Mouse (Mus musculus): ENCODE measurements around the gene Zfp626.
"Not testable (repeated sequence)": the region's sequence is repeated elsewhere in the genome, so short reads cannot be mapped to it uniquely, and the experiment has no call there.

The Zfp626 gene

DNA sequence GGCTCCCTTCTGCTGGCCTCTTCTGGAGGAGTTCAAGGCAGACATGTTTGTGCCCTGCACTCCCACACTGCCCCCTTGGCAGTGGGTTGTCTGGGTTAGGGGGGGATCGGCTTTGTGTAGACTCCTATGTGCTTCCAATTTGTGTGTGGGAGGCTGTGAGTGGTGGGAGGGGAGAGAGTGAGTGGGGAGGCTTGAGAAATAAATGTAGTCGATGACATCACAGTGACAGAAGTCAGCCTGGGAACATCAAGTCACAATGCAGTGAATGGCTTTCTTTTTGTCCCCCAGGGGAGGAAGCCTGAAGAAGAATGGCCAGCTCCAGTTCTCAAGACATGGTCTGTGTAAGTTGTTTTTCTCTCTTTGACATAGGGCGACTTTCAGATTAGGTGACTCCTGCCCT lies at the start of gene Zfp626:
TSS of gene Zfp626 (plus strand) at position 301 of the 400 bp plus-strand sequence.
- in situ Hi-C loops (cut with MboI, MseI) = not testable (repeated sequence)

DNA sequence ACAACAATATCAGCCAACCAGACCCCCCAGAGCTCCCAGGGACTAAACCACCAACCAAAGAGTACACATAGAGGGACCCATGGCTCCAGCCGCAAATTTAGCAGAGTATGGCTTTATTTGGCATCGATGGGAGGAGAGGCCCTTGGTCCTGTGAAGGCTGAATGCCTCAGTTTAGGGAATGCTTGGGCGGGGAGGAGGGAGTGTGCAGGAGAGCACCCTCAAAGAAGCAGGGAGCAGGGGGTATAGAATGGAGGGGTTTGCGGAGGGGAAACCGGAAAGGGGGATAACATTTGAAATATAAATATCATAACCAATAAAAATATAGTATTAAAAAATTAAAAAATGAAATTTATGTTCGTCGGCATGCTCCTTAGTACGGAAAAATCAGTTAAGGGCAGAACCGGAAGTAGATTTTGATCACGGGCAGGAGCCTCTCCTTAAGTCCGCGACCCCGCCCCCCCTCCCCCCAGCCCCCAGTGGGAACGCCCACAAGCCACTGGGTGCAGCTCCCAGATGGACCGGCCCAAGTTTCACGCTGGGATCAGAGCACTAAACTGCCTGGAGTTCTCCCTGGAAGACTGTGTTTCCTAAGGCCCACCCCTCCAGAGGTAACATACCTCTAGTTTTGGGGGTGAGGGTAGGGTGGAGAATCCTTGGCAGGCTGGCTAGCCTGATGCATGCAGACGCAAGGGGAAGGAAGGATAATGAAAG lies 41.7 kb upstream of the Zfp626 start:
- in situ Hi-C loops (cut with MboI, MseI) = no loop called here

DNA sequence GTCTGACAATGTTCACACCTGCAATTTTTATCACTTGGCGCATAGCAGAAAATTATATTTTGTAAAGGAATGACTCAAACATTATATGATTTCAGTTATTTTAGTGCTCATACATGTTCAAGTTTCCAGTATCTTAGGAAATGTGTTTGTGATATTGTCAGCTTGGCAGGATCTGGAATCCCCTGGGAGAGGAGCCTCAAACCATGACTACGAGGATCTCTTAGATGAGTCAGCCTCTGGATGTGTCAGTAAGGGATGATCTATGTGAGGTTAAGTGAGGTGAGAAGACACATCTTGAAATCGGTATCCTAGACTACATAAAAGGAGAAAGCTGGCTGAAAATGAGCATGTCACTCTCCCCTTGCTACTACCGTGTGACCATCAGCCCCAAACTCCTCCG lies 17.7 kb upstream of the Zfp626 start:
- in situ Hi-C loops (cut with MboI, MseI) = no loop called here

DNA sequence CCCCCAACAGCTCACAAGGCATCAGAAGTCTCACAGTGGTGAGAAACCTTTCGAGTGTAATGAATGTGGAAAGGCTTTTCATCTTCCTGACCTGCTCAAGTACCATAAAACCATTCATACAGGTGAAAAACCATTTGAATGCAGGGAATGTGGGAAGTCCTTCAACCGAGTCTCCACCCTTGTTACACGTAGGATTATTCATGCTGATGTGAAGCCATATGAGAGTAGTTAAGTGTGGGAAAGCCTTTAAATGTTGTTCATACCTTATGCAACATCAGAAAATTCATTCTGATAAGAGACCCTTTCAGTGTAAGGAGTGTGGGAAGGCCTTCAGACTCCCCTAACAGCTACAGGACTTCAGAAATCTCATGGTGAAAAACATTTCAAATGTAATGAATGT lies 13.1 kb upstream of the Zfp626 start:
- in situ Hi-C loops (cut with MboI, MseI) = not testable (repeated sequence)

DNA sequence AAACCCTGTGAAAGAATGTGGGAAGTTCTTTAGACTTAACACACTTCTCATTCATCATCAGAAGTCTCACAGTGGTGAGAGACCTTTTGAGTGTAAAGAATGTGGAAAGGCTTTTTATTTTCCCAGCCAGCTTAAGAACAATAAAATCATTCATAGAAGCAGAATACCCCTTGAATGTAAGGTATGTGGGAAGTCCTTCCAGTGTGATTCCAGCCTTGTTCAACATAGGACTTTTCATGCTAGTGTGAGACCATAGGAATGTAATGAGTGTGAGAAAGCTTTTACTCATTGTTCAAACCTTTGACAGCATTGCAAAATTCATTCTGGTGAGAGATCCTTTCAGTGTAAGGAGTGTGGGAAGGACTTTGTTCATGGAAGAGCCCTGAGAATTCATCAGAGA lies 12.4 kb upstream of the Zfp626 start:
- in situ Hi-C loops (cut with MboI, MseI) = no loop called here

DNA sequence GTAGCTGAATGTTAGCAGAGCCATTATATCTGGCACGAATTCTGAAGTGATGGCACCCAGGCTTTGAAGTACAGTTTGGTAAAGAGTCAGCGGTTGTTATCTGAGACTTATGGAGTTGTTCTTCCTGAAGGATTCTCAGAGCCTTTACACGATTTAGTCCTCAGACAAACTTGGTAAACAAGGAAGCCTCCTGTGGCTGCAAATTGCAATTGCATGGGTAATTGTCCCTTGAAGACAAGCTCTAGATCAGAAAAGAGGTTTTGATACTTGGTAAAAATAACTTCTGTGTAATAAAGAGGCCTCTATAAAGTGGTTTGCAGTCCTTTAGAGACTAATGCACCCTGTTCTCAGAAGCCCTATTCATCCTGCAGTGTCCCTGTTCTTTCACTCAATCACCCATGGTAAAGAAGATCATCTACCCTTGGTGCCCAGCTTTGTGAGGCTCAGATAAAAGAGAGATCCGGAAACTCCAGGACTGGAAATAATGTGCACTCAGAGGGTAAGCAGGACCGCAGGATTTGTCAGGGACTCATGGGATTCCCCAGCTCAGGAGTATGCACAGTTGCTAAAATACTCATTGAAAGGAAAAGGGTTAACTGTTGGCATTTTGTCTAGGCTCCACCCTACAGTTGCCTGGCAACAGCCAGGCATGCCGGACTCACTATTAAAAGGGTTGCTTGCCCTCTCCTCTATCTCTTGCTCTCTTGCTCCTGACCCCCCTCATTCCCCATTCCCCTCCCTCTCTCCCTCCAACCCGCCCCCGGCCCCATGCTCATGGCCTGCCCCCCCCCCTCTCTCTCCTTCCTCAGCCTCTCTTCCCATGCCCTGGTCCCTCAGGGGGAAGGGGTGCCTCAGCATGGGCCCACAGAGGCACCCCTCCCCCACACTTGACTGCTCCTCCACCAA lies 8.8 kb upstream of the Zfp626 start:
- in situ Hi-C loops (cut with MboI, MseI) = no loop called here

DNA sequence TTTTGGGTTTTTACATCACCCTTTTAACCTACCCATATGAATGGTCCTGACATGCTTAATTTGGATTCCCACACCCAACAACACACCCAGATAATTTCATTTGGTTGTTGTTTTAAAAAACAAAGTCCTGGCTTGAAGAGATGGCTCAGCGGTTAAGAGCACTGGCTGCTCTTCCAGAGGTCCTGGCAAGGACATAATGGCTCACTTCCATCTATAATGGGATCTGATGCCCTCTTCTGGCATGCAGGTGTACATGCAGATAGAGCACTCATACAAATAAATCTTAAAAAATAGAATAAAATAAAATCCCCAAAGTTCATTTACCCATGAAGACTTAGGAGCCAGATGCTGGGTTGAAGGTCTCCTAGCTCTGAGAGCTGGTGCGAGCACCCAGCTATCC lies 5.9 kb upstream of the Zfp626 start:
- in situ Hi-C loops (cut with MboI, MseI) = loop anchor here in 1 of 2 experiments (5.0 kb wide), 1 partner anchor 36 kb away; the partner anchor contains the start of gene Zfp59

DNA sequence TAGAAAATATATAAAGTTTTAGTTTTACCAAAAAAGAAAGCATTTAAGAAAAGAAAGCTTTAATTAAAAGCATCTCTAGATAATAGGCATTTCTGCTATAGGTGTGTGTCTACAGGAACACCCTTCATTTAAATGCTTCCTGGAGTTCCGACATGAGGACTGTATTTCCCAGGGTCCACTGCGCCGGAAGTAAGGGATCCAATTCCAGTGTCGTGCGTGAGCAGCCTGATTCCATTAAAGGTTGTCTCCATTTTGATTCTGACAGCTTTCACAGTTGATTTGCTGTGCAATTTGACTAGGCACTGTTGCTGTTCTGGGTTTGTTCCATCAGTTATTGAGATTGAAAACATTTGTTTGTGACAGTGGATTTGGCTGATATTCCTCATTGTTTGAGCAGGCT lies 4.0 kb upstream of the Zfp626 start:
- in situ Hi-C loops (cut with MboI, MseI) = loop anchor here in 1 of 2 experiments (5.0 kb wide), 1 partner anchor 34 kb away; the partner anchor contains the start of gene Zfp59

DNA sequence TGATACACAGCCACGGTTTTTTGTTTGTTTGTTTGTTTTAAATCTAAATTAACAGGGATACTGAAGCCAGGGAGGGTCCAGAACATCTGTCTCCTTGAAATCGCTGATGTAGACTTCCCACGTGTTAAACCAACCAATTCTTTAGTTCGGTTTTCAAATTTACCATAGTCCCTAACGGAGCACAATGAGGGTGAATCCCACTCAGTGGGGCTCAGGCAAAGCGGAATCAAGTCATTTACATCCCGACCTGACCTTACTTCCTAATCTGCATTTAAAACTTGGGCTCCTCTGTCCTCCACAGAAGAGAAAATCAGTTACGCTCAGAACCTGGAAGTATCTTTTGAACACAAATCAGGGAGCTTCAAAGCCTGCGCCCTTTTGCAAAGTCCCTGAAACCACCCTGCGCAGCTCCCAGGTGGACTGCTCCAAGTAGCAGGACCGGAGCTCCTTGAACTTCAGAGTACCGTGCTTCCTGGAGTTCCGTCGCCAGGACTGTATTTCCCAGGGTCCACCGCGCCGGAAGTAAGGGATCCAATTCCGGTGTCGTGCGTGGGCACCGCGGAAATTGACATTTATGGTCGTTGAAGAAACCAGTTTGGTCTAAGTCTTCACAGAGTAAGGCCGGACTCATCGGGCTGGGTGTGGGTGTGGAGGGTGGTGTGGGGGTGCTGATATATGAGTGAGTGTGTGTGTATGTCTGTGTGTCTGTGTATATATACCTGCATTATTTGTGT lies 2.5 kb upstream of the Zfp626 start:
- in situ Hi-C loops (cut with MboI, MseI) = loop anchor here in 1 of 2 experiments (5.0 kb wide), 1 partner anchor 33 kb away; the partner anchor contains the start of gene Zfp59

DNA sequence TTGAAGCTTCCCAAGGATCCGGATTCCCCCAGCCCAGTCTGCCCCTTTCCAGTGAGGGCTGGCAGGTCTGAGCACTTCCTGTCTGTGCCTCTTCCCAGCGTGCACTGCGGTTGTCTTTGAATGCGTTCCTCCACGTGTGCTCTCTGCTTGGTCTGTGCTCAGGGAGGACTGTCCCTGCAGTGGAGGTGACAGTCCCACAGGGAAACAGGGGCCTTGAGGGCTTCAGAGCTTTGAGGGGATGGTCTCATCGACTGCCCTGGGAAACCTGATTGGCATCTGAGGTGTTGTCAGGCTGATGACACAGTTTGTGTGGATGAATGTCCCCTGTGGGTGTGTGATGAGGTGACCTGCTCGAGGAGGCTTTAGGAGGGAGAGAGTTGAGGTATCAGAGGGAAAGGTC lies 309 bp downstream of the Zfp626 start:
- in situ Hi-C loops (cut with MboI, MseI) = not testable (repeated sequence)

DNA sequence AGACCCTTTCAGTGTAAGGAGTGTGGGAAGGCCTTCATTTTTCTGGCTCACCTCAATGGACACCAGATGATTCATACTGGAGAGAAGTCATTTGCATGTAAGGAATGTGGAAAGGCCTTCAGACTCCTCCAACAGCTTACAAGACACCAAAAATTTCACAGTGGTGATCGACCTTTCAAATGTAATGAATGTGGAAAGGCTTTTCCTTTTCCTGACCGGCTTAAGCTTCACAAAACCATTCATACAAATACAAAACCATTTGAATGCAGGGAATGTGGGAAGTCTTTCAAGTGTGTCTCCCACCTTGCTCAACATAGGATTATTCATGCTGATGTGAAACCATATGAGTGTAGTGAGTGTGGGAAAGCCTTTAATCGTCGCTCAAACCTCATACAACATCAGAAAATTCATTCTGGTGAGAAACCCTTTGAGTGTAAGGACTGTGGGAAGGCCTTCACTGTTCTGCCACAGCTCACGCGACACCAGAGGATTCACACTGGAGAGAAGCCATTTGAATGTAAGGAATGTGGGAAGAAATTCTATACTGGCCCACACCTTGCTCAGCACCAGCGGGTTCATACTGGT lies 11.6 kb downstream of the Zfp626 start:
- in situ Hi-C loops (cut with MboI, MseI) = no loop called here

DNA sequence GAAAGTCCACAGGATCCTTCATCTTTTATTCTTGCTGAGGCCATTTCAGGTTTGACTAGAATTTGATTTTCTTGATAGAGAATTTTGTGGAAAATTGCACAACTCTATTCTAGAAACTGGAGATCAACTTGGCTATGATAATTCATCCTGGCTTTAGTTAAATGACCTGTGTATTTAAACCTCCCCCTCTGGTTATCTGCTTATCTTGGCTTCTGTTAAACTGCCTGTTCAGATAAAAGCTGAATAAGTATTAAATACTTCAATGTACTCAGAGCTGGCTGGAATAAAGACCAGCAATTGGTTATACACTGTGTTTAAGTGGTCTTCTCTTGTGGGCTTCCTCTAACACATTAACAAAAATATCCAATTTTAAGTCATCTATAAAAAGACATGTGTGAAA lies 15.6 kb downstream of the Zfp626 start:
- in situ Hi-C loops (cut with MboI, MseI) = no loop called here

DNA sequence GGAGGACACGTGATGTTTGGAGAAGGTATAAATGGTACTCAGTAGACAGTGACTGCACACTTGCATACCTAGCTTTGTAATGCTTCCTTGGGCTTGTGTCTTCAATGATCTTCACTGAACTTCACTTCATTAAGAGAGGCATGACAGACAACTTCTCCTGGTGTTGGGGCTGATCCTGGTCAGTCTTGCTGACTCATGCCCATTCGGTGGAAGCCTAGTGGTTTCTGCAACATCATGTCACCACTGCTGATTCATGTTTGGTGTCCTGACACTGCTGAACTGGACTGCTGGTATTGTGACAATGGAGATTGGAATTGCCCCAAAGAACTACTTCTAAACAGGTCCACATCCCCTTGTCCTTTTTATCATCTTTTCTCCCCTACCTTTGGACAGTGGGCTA lies 27.1 kb downstream of the Zfp626 start:
- in situ Hi-C loops (cut with MboI, MseI) = no loop called here

DNA sequence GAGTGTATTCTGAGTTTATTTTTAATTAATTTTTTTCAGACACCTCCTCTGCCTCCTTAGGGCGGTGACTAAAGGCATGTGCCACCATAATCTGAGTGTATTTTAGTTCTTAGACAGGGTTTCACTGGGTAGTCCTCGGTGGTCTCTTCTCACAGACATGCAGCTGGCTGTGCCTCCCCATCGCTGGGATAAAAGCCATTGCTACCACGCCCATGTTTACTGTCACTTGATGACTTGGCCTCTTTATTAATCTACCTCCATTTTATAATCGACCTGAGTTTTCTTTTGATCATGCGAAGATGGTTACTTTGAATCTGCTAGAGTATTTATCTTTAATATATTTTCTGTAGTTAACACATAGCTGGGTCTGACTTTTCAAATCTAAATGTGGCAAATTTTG lies 30.9 kb downstream of the Zfp626 start:
- in situ Hi-C loops (cut with MboI, MseI) = loop anchor here in 1 of 2 experiments (5.0 kb wide), 2 partner anchors 36 to 94 kb away; no protein-coding TSS in a partner anchor

DNA sequence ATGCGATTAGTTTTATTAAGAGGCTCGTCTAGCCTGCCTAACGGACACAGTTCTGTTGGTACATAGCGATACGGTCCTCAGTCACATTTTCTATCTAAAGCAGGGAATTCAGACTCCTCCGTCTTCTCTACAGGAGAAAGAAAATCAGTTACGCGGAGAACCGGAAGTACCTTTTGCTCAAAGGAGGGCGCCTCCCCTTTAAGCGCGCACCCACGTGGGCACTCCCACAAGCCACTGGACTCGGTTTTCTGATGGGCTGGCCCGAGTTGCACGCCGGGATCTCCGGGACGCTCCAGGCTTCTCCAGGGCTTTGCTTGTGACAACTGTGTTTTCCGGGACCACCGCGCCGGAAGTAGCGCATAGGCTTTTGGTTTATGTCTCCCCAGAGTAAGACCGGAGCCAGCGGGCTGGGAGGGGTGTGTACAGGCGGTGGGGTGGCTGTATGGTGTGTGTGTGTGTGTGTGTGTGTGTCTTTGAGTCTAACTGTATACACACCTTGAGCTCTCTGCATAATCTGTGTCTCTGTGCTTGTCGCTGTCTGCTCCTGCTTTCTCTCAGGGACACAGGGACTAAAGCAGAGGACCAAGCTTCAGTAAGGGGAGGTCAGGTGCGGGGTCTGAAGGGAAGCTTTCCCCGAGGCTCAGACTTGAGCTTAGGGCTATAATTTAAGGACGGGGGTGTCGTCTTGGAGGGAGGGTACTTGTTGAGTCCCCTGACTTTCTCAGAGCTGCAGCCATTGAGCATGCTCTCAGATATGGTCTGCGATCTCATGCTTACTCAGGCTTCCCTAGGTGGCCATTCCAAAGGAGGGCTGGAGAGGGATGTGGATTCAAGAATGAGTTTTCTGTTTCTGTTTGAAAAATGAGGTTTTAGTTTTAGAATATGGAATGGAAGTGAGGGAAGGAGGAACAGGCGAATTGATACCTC lies 31.6 kb downstream of the Zfp626 start, which contains the start of gene Zfp59:
TSS of gene Zfp59 (plus strand) at position 285 of the 927 bp plus-strand sequence.
- in situ Hi-C loops (cut with MboI, MseI) = loop anchor here in 1 of 2 experiments (5.0 kb wide), 2 partner anchors 36 to 94 kb away; no protein-coding TSS in a partner anchor

DNA sequence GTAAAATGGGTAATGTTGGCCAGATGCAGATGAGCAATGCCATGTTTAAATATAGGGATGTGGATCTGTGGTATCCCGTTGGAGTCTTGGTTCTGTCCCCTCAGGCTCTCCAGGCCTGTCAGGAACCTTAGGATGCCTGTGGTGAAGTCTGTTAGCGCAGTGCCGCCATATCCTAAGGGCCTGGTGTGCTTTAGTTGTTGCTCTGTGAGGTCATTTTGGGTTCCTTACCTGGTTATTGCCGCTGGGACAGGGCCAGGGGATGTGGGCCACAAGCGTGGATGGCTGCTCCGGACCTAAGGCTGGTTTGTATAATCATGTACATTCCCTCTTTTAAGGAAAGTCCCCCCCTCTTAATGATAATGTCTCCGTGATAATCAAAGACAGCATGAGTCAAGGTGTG lies 32.6 kb downstream of the Zfp626 start:
- in situ Hi-C loops (cut with MboI, MseI) = loop anchor here in 1 of 2 experiments (5.0 kb wide), 2 partner anchors 37 to 93 kb away; no protein-coding TSS in a partner anchor

DNA sequence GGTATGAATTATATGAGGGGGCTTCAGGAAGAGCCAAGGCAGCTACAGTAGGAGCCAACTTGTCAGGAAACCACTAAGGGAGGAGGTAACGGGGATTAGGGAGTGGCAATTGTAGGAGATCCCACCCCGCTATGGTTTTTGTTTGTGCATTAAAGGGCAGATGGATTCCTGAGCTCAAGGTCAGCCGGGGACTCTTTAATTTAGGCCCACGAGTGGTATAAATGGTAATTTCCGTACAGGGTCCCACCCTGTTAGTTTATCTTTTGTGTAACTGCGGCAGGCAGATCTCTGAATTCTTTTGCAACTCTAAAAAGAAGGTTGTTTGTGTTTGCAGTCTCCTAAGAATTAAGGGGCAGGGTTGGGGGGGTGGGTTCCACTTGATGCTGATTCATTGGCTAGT lies 33.1 kb downstream of the Zfp626 start:
- in situ Hi-C loops (cut with MboI, MseI) = no loop called here

DNA sequence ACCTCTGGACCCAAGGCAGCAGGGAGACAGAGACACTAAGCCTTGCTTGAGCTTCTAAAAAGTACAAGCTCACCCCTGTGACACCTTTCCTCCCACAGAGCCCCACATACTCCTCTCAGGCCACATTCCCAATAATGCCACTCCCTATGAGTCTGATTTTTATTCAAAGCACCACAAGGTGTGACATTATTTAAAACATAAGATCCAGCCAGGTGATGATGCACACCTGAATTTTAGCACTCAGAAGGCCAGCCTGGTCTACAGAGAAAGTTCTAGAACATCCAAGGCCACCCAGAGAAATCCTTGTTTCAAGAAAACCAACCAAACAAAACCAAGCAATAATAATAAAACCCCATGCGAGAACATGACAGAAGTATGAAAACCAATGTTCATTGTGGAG lies 50.2 kb downstream of the Zfp626 start, which contains the start of gene Zfp607a:
TSS of gene Zfp607a (plus strand) at position 301 of the 400 bp plus-strand sequence.
- in situ Hi-C loops (cut with MboI, MseI) = no loop called here

All from T-helper 17 cell (primary cell).